Mouse (Mus musculus) hindbrain, embryonic 15.5 days (tissue): ENCODE measurements around the gene Slc35a1. TPM values are rescaled to one million over a fixed set of nuclear protein-coding genes. Genes with fewer than 3 reads are reported as not detected.

Source experiments
- ATAC-seq: fragments of 200-750 bp; cut with Nextera tagmentation; 2 replicates; pipeline ENCODE4 v1.8.0; 2017; ENCODE audit warnings: low read depth, moderate number of reproducible peaks, moderate TSS enrichment; ENCODE audit not compliant: low FRiP score
- H3K27ac ChIP-seq: fragments of 300-500 bp; sonication (generic); replicated peaks from 2 replicates; pipeline ENCODE4 v1.5.1; 2015; ENCODE audit warnings: mild to moderate bottlenecking, inconsistent platforms
- H3K27me3 ChIP-seq: fragments of 300-500 bp; sonication (generic); 2 replicates; pipeline ENCODE4 v1.6.1; 2015; ENCODE audit warnings: control low read depth, inconsistent platforms
- H3K36me3 ChIP-seq: fragments of 300-500 bp; sonication (generic); 2 replicates; pipeline ENCODE4 v1.6.1; 2015; ENCODE audit warnings: control low read depth, inconsistent platforms
- H3K4me1 ChIP-seq: fragments of 300-500 bp; sonication (generic); replicated peaks from 2 replicates; pipeline ENCODE4 v1.6.1; 2015; ENCODE audit warnings: control low read depth, inconsistent platforms
- H3K4me2 ChIP-seq: fragments of 300-500 bp; sonication (generic); 2 replicates; pipeline ENCODE4 v1.6.1; 2015; ENCODE audit warnings: moderate library complexity, mild to moderate bottlenecking, inconsistent platforms
- H3K4me3 ChIP-seq: fragments of 300-500 bp; sonication (generic); 2 replicates; pipeline ENCODE4 v1.5.1; 2015; ENCODE audit warnings: mild to moderate bottlenecking, inconsistent platforms
- H3K9ac ChIP-seq: fragments of 300-500 bp; sonication (generic); 2 replicates; pipeline ENCODE4 v1.6.1; 2015; ENCODE audit warnings: inconsistent platforms
- H3K9me3 ChIP-seq: fragments of 300-500 bp; sonication (generic); 2 replicates; pipeline ENCODE4 v1.6.1; 2016; ENCODE audit warnings: control low read depth, inconsistent platforms
- WGBS: fragments of 180-500 bp; shearing (Covaris S2); methylation state at CpG from one replicate; pipeline ENCODE4 v1.1.7; 2015; 5-methylcytosine and 5-hydroxymethylcytosine counted together
- polyA plus RNA-seq: library from polyadenylated mRNA; unstranded; fragments of >200 nt; fragmentation: Nextera tagmentation; extraction: Ambion mirVana; gene quantifications from 2 replicates; pipeline ENCODE4 v1.2.1, GENCODE M21; 2015

Gene Slc35a1
- polyA plus RNA-seq, 1 experiment from 2014 or later = 47.4 TPM

DNA sequence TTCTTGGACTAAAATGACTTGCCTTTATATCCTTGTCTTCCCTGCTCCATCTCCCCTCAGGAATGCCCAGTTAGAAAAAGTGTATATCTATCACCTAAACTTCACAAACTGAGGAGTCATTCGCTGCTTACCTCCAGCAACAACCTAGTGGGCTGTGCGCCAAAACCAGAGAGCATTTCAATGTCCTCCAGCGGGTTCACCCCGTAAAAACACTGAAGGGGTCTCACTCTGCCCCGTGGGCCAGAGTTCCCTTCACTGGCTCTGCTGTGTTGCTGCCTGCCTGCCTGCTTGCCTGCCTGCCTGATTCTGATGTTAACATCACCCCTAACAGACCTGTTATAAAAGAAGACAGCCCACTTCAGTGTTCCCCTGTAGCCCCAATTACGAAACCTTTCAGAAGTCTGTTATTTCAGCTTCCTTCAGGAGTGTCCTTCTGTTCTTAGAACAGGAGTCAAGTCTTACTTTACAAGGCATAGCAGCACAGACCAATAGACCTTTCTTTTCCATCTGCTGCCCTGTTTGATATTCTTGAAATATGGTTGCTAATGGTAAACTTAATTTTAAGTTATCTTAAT, 73.6 kb downstream of the Slc35a1 start:
- Histone ChIP-seq H3K9me3 (no peaks in the 10 kb centered on the region), H3K27ac (no peak overlapping the region), H3K4me3 (peak overlapping the region; percentile 90), H3K9ac (peak overlapping the region; percentile 83; the same call in 1 of the 2 replicates), H3K4me2 (peak overlapping the region; percentile 82), H3K27me3 (no peaks in the 10 kb centered on the region), H3K4me1 (peaks cover 27% of the 10 kb centered on the region), H3K36me3 (peaks cover 3% of the 10 kb centered on the region; the same call in 1 of the 2 replicates)
- ATAC-seq = no peak
- WGBS = 75% methylated on average over 6 of the region's 6 CpGs

Other genes starting within 250 kb of the Slc35a1 start
- 89.8 and 94.8 TPM in 2 replicates for gene Akirin2, start 136.5 kb downstream of the Slc35a1 start, polyA plus RNA-seq
- gene Orc3, start 72.5 kb downstream of the Slc35a1 start, polyA plus RNA-seq = 75.1 and 76.6 TPM in 2 replicates
- gene Rars2, start 72.5 kb downstream of the Slc35a1 start, polyA plus RNA-seq = 51.4 and 54.8 TPM in 2 replicates
- gene Cfap206, start 42.8 kb upstream of the Slc35a1 start, polyA plus RNA-seq = 2.9 and 3.4 TPM in 2 replicates
- not detected in 2 replicates for gene Gm136, start 68.8 kb upstream of the Slc35a1 start, polyA plus RNA-seq
- 48.6 and 50.3 TPM in 2 replicates for gene Smim8, start 91.0 kb upstream of the Slc35a1 start, polyA plus RNA-seq
- 23.1 and 24.8 TPM in 2 replicates for gene Zfp292, start 195.5 kb upstream of the Slc35a1 start, polyA plus RNA-seq
- not detected in 2 replicates for gene Cga, start 206.3 kb upstream of the Slc35a1 start, polyA plus RNA-seq